Mouse (Mus musculus) monocyte, adult 2 months (primary cell): ENCODE results near the gene Bfsp2.
"Not testable (repeated sequence)": the region's sequence is repeated elsewhere in the genome, so short reads cannot be mapped to it uniquely, and the experiment has no call there.

Experiments used
- DNase-seq, 2 experiments: peaks; one replicate each; pipeline ENCODE4 v3.0.0; 2022; ENCODE audit warnings: low spot score in 2 of 2, low read depth in 1 of 2

The Bfsp2 gene

DNA sequence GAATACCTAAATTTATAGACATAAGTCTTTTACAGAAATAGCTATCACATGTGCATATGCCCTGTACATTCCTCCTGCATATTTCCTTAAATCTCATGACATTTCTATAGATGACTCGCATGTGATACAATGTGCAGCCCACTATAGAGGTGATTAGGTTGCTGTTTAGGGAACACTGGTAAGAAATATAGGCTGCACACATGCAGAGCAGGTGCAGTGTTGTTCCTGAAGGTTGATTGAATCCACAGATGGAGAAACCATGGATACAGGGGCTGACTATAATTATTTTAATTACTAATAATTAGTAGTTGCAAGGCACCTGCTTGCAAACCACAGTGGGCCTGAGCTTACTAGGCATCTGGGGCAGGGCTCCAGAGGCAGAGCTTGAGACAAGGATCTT is 48.5 kb downstream of the Bfsp2 start:
- no peak for DNase-seq

DNA sequence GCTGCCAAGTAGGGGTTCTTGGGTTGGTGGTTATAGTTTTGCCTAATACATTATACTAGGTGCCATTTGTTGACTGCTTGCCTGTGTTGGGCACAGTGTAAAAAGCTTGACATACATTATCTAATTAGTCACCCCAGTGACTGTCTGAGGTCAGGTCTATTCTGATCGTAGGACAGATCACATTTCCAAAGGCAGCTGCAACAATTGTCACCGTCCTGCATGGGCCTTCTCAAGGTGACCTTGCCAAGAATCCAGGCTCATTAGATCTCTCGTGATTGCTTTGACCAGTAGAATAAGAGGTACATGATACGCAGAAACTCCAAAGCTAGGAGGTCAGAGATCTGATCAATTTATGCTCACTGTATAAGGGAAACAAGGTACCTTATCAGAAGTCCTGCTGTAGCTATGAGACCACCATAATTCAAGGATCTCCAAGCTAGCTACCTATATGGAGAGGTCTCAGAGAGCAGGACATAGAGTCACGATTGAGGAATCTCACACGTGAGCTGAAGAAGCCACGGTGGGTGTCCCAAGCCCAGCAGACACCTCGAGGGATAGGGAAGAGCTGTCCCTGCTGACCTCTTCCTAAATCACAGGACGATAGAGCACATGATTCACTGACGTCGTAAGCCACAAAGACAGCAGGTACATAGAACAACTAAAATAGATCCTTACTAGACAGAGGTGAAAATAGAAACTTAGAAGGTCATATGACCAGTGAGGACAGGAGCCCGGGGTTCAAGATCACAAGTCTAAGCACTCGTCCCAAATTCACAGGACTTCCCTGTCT is 49.6 kb downstream of the Bfsp2 start:
- no peak for DNase-seq

DNA sequence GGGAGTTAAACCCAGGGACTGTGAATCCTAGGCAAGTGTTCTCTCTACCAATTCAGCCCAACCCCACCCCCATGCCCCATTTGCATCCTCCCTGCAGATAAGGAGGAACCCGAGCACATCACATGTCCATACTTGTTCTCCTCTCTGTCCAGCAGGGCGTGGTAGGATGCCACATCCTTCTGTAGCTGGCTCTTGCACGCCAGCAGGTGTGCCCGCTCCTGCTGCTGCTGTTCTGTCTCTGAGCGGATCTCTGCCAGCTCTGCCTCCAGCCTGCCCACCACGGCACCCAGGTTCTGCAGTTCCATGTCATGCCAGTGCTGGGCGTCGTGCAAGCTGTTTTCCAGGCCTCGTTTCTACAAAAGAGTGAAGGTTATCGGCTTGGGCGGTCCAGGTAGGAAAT is 53.8 kb downstream of the Bfsp2 start:
- DNase-seq = no peak

DNA sequence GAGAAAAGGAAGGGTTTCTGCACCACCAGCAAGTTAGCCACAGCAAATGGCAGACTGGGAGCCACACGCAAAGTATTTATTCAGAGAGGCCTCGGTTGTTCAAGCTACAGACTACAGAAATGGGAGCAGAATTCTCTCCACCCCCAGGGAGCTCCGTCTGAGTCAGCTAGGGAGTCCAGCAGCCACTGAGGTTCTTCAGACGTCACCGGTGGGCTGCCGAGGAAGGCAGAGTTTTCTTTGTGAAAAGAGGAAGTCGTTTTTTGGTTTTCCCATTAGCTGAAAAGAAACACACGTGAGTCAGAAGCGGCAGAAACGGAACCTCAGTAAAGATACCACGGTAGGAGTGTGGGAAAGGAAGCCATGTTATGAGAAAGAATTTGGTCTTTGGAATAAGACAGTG is 55.4 kb downstream of the Bfsp2 start:
- DNase-seq = peak; percentile 2

DNA sequence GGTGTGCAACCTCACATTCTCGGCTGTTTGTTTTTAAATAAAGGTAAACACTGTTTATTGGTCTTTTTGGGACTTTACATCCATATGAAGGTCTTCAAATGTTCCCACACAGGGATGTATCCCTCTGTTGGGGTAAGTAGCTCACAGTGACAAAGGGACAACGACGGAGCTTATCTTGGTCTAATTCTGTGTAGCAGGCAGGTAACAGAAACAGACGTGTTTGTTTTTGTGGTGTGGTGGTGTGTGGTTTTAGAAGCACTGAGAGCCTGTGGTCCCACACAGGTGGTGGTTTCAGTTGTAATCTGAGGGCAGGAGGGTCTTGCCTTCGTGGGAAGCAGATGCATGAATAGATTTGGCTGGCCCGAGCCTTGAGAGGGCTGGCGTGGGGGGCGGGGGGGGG is 56.3 kb downstream of the Bfsp2 start:
- no peak for DNase-seq

DNA sequence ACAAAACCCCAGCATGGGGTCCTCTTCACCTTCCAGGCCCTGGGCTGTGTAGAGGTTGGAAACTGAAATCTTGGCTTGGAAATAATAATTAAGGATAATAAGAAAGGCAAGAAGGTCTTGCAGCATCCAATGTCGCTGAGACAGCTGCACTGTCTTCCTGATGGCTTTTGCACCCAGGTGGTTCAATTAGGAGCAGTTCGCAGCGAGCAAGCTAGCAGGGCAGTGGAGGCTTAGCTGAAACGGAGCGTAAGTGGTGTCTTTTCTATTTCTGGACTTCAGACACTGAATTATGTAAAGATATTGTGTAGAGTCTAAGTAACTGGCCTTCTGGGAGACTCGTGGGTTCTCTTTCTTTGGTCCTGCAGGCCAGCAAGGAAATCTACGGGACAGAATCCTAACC is 56.8 kb downstream of the Bfsp2 start:
- no peak for DNase-seq

DNA sequence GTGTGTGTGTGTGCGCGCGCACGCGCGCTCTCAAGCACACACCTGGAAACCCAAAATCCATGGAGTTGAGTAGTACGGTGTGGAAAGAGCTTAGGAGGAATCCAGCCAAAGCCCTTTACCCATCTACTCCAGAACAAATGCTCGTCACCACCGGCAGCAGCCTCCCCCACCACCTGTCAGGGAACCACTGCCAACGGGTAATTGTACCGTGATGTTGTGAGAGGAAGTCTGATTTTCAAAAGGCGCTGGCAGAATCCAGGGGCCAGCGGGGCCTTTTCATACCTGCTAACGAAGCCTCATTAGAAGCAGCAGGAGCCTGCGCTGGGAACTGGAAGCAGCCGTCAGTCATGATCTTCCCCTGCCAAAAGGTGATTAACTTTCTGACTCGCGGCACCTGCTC is 57.4 kb downstream of the Bfsp2 start:
- DNase-seq = no peak

DNA sequence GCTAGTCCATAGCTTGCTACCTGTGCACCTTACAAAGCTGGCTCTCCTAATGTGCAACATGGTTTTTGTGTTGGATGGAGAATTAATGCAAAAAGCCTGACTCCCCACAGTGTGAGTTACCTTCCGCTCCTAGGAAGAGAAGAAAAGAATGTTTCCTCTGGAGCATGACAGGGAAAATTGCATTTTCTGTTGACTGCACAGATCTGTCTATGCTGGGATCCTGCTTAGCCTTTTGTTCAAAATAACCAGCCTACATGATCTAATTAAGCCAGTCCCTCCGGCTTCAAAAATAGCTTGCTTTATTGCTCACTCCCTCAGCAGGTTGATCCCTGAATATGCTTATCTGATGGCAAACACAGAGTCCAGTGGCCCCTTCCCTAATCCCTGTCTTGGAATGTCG is 59.4 kb downstream of the Bfsp2 start:
- DNase-seq = no peak

DNA sequence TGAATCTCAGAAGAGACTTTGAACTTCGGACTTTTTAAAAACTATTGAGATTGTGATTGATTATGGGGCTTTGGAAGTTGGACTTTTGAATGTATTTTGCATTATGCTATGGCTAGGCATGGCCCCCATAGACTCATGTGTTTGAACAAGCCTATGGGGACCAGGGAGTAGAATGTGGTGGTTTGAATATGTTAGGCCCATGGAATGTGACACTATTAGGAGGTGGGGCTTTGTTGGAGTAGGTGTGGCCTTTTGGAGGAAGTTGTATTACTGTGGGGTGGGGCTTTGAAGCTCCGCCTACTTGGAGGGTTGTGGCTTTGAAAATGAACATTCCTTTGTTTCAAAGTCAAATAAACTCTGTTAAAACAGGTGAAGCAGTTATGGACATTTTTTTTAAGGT is 61.4 kb downstream of the Bfsp2 start:
- DNase-seq = no peak

DNA sequence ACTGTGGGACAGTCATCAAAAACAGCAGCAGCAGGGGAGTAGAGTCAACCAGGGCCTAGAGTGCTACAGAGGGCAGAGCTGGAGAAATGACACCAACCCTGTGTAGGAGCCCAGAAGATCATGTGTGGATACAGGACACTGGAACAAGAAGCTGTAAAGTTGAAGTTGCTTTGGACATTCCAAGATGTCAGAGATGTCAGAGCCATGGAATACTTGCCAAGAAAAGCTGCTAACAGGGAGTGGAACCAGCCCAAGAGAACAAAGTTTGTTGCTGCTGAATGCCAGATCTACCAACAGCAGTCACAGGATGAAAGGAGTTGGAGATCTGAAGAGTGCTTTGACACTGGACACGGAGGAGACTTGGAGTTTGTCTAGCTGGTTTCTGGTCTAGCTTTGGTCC is 62.0 kb downstream of the Bfsp2 start:
- DNase-seq = not testable (repeated sequence)

DNA sequence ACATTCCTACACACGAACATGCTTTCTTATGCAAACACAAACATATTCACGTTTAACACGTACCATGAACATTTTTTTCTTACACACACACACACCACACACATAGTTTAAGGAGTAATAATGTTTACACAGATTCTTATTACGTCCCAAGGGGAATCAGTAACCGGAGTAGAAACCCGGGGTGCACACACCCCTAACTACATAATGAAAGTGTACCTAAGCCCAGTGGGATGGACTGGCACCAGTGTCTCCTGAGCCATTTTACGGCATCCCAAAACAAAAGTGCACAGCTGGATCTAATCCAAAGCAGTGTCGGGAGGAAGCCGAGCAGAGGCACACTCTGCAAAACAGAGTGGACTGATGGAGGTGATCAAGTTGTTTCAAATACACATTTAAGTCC is 66.8 kb downstream of the Bfsp2 start:
- DNase-seq = no peak

DNA sequence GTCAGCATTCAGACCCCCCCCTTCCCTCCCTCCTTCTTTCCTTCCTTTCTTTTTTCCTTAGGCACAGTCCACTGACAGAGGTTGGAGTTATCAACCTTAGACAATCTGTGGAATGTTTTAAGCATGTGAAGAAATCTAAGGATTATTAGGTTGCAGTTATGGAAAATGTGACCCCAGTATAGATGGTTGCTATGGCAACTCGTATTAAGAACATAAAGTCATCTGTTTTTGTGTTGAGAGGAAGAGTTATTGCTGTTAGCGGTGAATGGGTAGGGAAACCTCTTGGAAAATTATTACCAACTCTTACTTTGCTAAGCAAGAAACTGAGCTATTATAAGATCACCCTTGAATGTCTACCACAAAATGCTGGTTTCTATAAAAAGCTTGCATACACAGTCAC is 71.1 kb downstream of the Bfsp2 start:
- no peak for DNase-seq

DNA sequence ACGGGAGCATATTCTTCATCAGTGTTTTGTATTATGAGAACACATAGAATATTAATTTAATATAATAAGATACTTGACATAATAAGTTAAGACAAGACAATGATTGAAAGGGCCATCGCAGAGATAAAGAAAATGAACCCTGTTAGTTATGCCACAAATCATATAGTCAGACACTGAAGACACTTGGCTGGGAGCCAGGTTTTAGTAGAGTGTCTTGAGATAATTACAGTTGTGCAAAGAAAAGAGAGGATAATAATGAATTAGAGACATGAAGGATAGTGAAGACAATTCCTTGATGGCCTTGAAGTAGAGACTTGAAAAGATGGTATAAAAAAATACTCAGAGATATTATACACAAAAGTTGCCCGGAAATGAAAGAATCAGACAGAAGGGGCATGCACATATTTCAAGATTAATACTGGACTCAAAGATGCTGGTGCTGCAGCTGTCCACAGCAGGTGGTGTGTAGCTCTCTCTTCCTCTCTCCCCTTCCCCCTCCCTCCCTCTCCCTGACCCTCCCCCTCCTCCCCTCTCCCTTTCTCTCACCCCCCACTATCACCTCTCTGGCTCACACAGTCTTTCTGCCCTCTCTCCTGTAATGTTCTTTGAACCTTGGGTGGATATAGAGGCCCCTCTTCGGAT is 72.0 kb downstream of the Bfsp2 start:
- DNase-seq = no peak

DNA sequence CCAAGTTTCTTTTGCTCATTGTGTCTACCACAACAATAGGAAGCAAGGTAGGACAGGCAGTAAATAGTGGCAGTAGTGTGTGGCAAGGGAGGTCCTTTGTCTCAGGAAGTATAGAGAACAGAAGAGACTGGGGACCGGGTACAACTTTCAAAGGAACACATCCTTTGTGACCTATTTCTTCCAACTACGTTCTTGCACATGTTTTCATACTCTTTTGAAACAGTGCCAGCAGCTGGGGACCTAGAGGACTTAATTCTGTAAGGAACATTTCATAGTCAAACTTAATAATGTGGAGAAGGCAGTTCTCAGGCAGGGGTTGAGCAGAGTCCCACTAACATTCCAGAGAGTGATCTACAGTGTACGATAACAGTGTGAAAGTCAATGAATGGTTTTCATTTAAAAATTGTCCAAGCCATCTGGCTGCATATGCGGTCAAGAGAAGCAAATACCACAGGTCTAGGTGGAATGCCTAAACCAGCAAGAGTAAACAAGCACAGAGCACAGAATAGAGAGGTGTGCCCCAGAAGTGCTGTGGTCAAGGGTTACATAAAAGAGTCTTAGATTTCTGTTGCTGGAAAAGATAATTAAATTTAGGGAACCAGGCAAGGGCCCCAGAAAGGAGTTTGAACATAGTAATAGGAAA is 76.8 kb downstream of the Bfsp2 start:
- DNase-seq = no peak

DNA sequence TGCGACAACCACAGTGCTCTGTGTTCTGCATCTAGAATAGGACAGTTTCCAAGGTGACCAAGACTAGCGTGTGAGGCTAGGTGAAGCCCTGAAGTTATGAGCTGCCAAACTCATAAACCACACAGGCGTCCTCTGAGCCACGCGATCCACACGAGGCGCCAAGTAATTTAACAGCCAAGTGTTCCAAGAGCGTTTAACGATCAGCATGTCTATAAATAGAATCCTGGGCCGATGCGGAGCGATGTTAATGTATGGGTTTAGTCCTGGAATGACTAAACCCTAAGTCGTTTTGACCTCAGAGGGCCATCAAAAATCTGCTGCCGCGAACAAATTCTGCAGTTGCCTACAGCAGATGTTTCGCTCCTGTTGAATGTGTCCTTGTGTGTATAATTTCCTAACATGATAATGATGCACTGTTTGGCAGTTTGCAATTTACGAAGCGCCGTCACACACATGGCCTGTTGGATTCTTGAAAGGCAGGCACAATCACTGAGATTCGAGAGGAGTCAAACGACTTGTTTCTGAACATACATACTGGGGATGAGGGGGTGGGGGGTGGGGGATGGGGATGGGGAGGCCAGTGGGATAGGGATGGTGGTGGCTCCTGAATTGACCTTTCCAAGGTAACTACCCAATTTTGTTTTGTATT is 81.6 kb downstream of the Bfsp2 start:
- DNase-seq = no peak

DNA sequence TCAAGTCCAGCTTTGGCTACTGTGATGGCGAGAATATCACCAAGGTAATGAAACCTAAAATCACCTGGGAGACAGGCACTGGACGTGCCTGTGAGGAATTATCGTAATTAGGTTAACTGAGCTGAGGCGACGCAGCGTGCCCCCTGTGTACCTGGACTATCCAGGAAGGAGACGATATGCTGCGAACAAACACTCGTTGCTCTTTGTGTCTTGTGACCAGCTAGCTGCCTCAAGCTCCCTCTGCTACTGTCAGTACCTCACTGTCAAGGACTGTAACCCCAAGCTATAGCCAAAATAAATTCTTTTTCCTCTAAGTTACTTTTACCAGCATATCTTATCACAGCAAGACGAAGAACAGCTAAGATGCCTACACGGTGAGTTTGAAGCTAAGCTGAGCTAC is 87.0 kb downstream of the Bfsp2 start:
- no peak for DNase-seq

DNA sequence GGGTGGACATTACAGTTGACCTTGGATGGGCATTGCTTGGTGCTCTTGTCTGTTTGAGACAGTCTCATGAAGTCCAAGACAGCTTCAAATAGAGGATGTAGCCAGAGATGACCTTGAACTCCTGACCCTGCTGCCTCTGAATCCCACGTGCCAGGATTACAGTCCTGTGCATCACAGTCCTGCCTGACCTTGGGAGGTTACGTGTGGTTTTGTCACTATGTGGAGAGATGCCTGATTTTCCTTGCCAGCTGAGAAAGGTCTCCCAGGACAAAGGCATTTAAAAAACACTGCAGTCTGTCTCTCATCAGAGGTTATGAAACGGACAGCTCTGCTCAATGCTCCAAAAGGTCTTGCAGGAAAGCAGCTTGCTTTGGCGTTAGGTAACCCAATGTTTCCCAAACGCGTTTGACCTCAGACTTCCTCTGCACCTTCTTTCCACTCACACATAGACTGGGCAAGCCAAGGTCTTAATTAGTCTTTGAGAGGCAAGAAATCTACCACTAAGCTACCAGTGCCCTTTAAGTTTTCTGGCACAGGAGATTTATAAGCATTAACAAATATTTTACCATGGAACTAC is 88.3 kb downstream of the Bfsp2 start:
- DNase-seq = no peak

DNA sequence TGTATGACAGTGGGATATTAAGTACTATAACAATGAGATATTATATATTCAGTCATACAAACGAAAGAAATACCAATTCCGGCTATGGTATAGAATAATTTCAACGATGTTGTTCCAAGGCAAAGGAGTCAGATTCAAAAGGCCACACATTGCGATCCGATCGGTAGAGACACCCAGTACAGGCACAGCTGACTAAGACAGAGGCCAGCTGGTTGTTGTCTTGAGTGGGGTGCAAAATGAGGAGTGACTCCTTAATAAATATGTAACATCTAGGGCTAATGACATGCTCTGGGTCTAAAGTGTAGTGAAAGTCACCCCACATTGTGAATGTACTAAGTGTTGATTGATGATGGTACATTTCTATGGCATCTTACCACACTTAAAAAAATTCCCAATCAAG is 91.0 kb downstream of the Bfsp2 start:
- DNase-seq = no peak

DNA sequence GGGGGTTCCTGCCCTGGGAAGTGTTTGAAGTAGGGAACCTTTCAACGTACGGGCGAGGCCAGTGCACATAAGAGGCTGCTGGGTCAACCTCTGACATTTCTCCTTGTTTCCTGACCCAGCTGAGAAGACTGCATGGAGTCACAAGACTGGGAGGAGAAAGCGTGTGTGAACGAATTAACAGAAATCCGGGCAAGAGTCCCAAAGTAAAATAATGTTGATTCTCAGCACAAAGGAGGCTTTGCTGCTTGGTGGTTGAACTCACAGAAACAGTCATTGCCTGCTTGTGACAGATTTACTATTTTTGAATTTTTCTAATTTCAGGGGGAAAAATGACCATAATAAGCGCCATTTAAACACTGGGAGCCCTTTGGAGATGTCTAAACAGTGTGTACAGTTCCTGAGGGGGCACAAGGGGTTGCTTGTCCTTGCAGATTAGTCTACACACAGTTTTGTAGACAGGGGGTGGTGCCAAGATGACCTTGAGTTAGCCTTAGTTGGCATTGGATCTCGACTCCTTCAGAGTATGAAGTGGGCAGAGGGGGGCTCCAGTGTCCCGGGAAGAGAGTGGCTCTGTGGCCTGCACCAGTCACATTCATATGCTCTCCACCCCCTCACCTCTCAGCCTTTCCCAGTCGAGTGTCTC is 93.1 kb downstream of the Bfsp2 start:
- no peak for DNase-seq

DNA sequence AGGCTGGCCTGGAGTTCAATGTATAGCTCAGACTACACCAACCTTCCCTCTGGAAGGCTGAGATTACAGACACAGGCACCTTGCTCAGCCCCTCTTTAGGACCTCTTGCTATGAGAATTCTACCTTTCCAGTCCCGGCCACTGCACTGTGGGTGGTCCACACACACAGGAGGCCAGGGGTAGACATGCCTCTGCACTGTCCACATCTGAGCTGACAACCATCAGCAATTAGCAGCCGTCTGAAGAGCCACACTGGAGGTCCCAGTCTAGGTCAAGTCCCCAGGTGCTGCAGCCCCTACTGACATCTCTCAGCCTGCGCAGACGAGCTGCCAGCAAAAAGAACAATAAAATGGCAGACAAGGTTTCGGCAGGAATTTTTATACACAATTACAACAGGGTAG is 93.6 kb downstream of the Bfsp2 start:
- no peak for DNase-seq

DNA sequence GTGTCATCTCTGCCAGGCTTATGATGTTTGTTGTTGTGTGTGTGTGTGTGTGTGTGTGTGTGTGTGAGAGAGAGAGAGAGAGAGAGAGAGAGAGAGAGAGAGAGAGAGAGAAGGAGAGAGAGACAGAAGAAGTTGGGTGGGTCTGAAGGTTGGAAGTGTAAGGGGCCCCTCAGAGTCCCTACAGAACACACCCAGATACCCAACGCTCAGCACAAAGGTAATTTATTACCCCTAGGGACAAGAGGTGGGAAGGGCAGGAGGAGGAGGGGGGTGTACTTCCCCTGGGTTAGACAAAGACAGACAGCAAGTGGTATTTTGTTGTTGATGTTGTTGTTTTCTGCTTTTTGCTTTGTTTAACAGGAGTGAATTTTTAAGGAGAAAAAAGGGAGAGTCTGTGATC is 94.6 kb downstream of the Bfsp2 start:
- DNase-seq = no peak
